Mouse (Mus musculus): ENCODE measurements around the gene Ccdc160. TPM values are rescaled to one million over a fixed set of nuclear protein-coding genes. Genes with fewer than 3 reads are reported as not detected.

Gene Ccdc160
- total and polyA plus RNA-seq, 2 experiments from 2014 or later, result 0.72 TPM; not detected in 1

- H3K27ac ChIP-seq (ENCODE audit: low read depth), result no peak overlapping the region
- ATAC-seq (ENCODE audit: insufficient read depth, low read depth) (no peak), DNase-seq (ENCODE audit: low spot score) (no peak)
- H3K9me3 ChIP-seq (replicated peaks; ENCODE audit: control insufficient read depth, low read length), result no peaks in the 10 kb centered on the region
- WGBS, result 67% methylated on average over 4 of the region's 4 CpGs
- H3K4me2 ChIP-seq (ENCODE audit: low read depth, low read length), result no peak overlapping the region
- no peak overlapping the region for H3K4me3 ChIP-seq (ENCODE audit: low read depth, low read length)
- H3K36me3 ChIP-seq (replicated peaks; ENCODE audit: control insufficient read depth, insufficient read depth, low read length), result no peaks in the 10 kb centered on the region
- no peaks in the 10 kb centered on the region for H3K27me3 ChIP-seq (ENCODE audit: control insufficient read depth, insufficient read depth, low read length)
- H3K9ac ChIP-seq (replicated peaks; ENCODE audit: low read depth, low read length), result no peak overlapping the region
- H3K4me1 ChIP-seq (ENCODE audit: control insufficient read depth, insufficient read depth), result no peaks in the 10 kb centered on the region
- no peak for TF ChIP-seq EP300 (IDR thresholded peaks at IDR 0.05; ENCODE audit: low read depth)
- no peak for TF ChIP-seq CTCF (IDR thresholded peaks at IDR 0.05; ENCODE audit: low read depth)
These were observed 28.8 kb upstream of the Ccdc160 start for GRCm38 (mm10) chrX:52762221-52762620.

- DNase-seq (ENCODE audit: low spot score) (peak; percentile 10), ATAC-seq (ENCODE audit: insufficient read depth, low read depth) (no peak)
- WGBS, result 33% methylated on average over 3 of the region's 3 CpGs
These were observed 15.0 kb upstream of the Ccdc160 start for GRCm38 (mm10) chrX:52775973-52776372.

GRCm38 (mm10) chrX:52777671-52778070, 13.3 kb upstream of the Ccdc160 start:
- ATAC-seq (ENCODE audit: insufficient read depth, low read depth) (no peak), DNase-seq (ENCODE audit: low spot score) (no peak)
- no peak overlapping the region for H3K4me2 ChIP-seq (ENCODE audit: low read depth, low read length)
- H3K4me1 ChIP-seq (ENCODE audit: control insufficient read depth, insufficient read depth), result no peaks in the 10 kb centered on the region
- no peak overlapping the region for H3K27ac ChIP-seq (ENCODE audit: low read depth)
- WGBS, result 80% methylated on average over 5 of the region's 5 CpGs
- H3K4me3 ChIP-seq (ENCODE audit: low read depth, low read length), result no peak overlapping the region
- no peak for TF ChIP-seq CTCF (IDR thresholded peaks at IDR 0.05; ENCODE audit: low read depth)
- no peak for TF ChIP-seq EP300 (IDR thresholded peaks at IDR 0.05; ENCODE audit: low read depth)
- H3K27me3 ChIP-seq (ENCODE audit: control insufficient read depth, insufficient read depth, low read length), result no peaks in the 10 kb centered on the region
- no peaks in the 10 kb centered on the region for H3K36me3 ChIP-seq (replicated peaks; ENCODE audit: control insufficient read depth, insufficient read depth, low read length)
- no peak overlapping the region for H3K9ac ChIP-seq (replicated peaks; ENCODE audit: low read depth, low read length)
- H3K9me3 ChIP-seq (replicated peaks; ENCODE audit: control insufficient read depth, low read length), result no peaks in the 10 kb centered on the region

More at GRCm38 (mm10) chrX:52775973-52776372, 15.0 kb upstream of the Ccdc160 start:
- Histone ChIP-seq H3K4me3 (ENCODE audit: low read depth, low read length) (no peak overlapping the region), H3K9ac (replicated peaks; ENCODE audit: low read depth, low read length) (no peak overlapping the region), H3K4me2 (ENCODE audit: low read depth, low read length) (no peak overlapping the region), H3K4me1 (ENCODE audit: control insufficient read depth, insufficient read depth) (no peaks in the 10 kb centered on the region), H3K27me3 (ENCODE audit: control insufficient read depth, insufficient read depth, low read length) (no peaks in the 10 kb centered on the region), H3K27ac (ENCODE audit: low read depth) (no peak overlapping the region), H3K9me3 (replicated peaks; ENCODE audit: control insufficient read depth, low read length) (no peaks in the 10 kb centered on the region), H3K36me3 (replicated peaks; ENCODE audit: control insufficient read depth, insufficient read depth, low read length) (no peaks in the 10 kb centered on the region)
- TF ChIP-seq EP300 (IDR thresholded peaks at IDR 0.05; ENCODE audit: low read depth), result no peak
- peak; percentile 52 for TF ChIP-seq CTCF (IDR thresholded peaks at IDR 0.05; ENCODE audit: low read depth)

GRCm38 (mm10) chrX:52783898-52784297, 7.1 kb upstream of the Ccdc160 start:
- Histone ChIP-seq H3K9me3 (replicated peaks; ENCODE audit: control insufficient read depth, low read length) (no peaks in the 10 kb centered on the region), H3K27ac (ENCODE audit: low read depth) (no peak overlapping the region), H3K4me1 (ENCODE audit: control insufficient read depth, insufficient read depth) (no peaks in the 10 kb centered on the region), H3K4me2 (ENCODE audit: low read depth, low read length) (peak overlapping the region; percentile 37), H3K27me3 (ENCODE audit: control insufficient read depth, insufficient read depth, low read length) (no peaks in the 10 kb centered on the region), H3K36me3 (replicated peaks; ENCODE audit: control insufficient read depth, insufficient read depth, low read length) (no peaks in the 10 kb centered on the region), H3K9ac (replicated peaks; ENCODE audit: low read depth, low read length) (no peak overlapping the region), H3K4me3 (ENCODE audit: low read depth, low read length) (peak overlapping the region; percentile 19; the same call in 1 of the 2 replicates)
- no peak for ATAC-seq (ENCODE audit: insufficient read depth, low read depth)
- TF ChIP-seq CTCF (IDR thresholded peaks at IDR 0.05; ENCODE audit: low read depth) (no peak), EP300 (IDR thresholded peaks at IDR 0.05; ENCODE audit: low read depth) (no peak)
- WGBS, result 44% methylated on average over 5 of the region's 5 CpGs
- DNase-seq (ENCODE audit: low spot score), result no peak

- Histone ChIP-seq H3K4me1 (ENCODE audit: control insufficient read depth, insufficient read depth) (no peaks in the 10 kb centered on the region), H3K27me3 (ENCODE audit: control insufficient read depth, insufficient read depth, low read length) (no peaks in the 10 kb centered on the region), H3K9me3 (replicated peaks; ENCODE audit: control insufficient read depth, low read length) (no peaks in the 10 kb centered on the region), H3K9ac (replicated peaks; ENCODE audit: low read depth, low read length) (no peak overlapping the region), H3K27ac (ENCODE audit: low read depth) (no peak overlapping the region), H3K4me2 (ENCODE audit: low read depth, low read length) (no peak overlapping the region), H3K4me3 (ENCODE audit: low read depth, low read length) (no peak overlapping the region), H3K36me3 (replicated peaks; ENCODE audit: control insufficient read depth, insufficient read depth, low read length) (no peaks in the 10 kb centered on the region)
- DNase-seq (ENCODE audit: low spot score) (no peak), ATAC-seq (ENCODE audit: insufficient read depth, low read depth) (no peak)
- 50% methylated on average over 10 of the region's 10 CpGs for WGBS
- TF ChIP-seq EP300 (IDR thresholded peaks at IDR 0.05; ENCODE audit: low read depth) (no peak), CTCF (IDR thresholded peaks at IDR 0.05; ENCODE audit: low read depth) (no peak)
These were observed 1.1 kb downstream of the Ccdc160 start for GRCm38 (mm10) chrX:52791944-52792719.

GRCm38 (mm10) chrX:52792861-52793260, 1.9 kb downstream of the Ccdc160 start:
- ATAC-seq (ENCODE audit: insufficient read depth, low read depth) (no peak), DNase-seq (ENCODE audit: low spot score) (no peak)
- H3K9me3 ChIP-seq (replicated peaks; ENCODE audit: control insufficient read depth, low read length), result no peaks in the 10 kb centered on the region
- WGBS, result 49% methylated on average over 6 of the region's 6 CpGs
- H3K4me1 ChIP-seq (ENCODE audit: control insufficient read depth, insufficient read depth), result no peaks in the 10 kb centered on the region
- no peaks in the 10 kb centered on the region for H3K36me3 ChIP-seq (replicated peaks; ENCODE audit: control insufficient read depth, insufficient read depth, low read length)
- H3K4me3 ChIP-seq (ENCODE audit: low read depth, low read length), result no peak overlapping the region
- no peak overlapping the region for H3K4me2 ChIP-seq (ENCODE audit: low read depth, low read length)
- no peak overlapping the region for H3K27ac ChIP-seq (ENCODE audit: low read depth)
- H3K27me3 ChIP-seq (ENCODE audit: control insufficient read depth, insufficient read depth, low read length), result no peaks in the 10 kb centered on the region
- no peak for TF ChIP-seq EP300 (IDR thresholded peaks at IDR 0.05; ENCODE audit: low read depth)
- TF ChIP-seq CTCF (IDR thresholded peaks at IDR 0.05; ENCODE audit: low read depth), result no peak
- no peak overlapping the region for H3K9ac ChIP-seq (replicated peaks; ENCODE audit: low read depth, low read length)
